Mouse (Mus musculus) adrenal gland, postnatal 36 days (tissue): ENCODE data around the gene Nek11. TPM values are rescaled to one million over a fixed set of nuclear protein-coding genes. Genes with fewer than 3 reads are reported as not detected.
"Not testable (repeated sequence)": the region's sequence is repeated elsewhere in the genome, so short reads cannot be mapped to it uniquely, and the experiment has no call there.

Experiments
- DNase-seq, 2 experiments: peaks; one replicate each; pipeline ENCODE4 v3.0.0; 2021; ENCODE audit warnings: mixed read lengths in 1 of 2
- total RNA-seq, 2 experiments: library from RNA; stranded (reverse); gene quantifications; 2 replicates each; pipeline ENCODE4 v1.2.3; 2021

Nek11 gene
- total RNA-seq, 2 experiments from 2014 or later, result 0.26 to 0.43 TPM

- no peak for DNase-seq
These were observed 260.8 kb downstream of the Nek11 start for GRCm38 (mm10) chr9:105134536-105134935.

- DNase-seq, result no peak
These were observed 263.3 kb downstream of the Nek11 start for GRCm38 (mm10) chr9:105132002-105132367.

DNA sequence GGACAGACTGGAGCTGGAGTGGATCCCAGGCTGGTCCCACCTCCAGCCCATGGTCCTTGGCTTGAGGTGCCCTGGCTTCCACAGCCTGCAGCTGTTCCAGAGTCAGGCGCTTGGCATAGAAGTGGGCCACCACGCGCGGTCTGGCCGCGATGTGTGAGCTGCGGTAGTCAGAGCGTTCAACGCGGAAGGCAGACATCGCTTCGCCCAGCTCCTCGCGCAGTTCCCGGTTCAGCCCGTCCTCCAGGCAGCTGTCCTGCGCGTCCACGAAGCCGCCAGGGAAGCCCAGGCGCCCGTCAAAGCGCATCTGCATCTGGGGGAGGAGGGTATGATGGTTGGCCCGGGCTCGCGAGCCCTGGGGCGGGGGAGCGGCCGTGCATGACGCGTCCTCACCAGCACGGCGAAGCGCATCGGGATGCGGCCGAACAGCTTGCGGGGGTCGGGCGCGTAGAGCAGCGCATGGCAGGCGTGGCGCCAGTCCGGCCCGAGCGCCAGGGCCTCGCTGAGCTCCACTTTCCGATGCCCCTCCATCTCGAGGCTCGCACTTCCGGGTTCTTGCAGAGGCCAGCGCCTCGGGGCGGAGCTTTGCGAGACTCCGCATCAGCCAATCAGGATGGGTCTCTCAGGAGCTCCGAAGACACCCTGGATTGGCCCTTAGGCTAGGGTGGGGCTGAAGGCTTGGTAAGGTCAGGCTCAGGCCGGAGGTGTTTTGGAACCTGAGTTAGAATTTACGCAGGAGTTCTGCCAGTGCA is 263.9 kb downstream of the Nek11 start, which contains the start of gene Nudt16:
Nudt16 (minus strand) TSS at position 572 of the 749 bp plus-strand sequence.
- peak; percentile 92 to 94 for DNase-seq

DNA sequence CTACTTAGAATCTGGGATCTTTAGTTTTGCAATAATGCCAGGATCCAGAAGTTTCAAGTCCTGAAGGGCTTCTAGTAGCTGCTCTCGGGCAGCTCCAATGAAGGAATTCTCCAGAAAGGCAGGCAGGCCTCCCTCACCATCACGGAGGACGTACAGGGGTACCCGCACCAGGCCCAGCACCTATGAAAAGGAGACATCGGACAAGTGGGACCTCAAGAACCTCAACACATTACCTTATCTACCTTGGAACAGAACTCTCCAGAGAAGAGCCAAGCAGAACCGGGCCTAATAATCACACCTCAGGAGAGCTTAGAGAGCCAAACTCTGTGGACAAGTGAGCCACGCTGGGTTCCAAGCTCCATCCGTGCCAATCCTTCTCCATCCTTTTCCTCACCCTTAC is 265.0 kb downstream of the Nek11 start:
- no peak for DNase-seq

DNA sequence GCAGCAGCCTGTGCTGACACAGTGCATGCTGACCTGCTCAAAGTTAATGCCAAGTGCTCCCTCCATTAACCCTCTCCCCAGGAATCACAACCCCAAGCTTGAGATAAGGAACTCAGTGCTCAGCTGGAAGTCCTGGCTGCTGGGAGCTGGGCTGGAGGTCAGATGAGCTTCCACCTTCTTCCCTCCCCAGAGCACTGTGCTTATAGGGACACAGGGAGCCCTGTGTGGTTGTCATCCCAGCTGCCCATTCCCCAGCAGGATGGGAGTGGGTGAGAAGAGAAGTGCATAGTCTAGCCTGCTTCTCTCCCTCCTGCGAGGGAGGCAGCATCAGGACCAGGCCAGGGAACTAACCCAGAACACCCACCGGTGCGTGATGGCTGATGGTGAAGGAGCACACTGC is 270.1 kb downstream of the Nek11 start:
- DNase-seq, result not testable (repeated sequence)

Other genes with a start within 250 kb of the Nek11 start
- gene Aste1, start 132 bp downstream of the Nek11 start, total RNA-seq, result 10 to 100 TPM in 1 of 2 experiments, 1 to 10 TPM in 1; 9.5 to 10.9 TPM
- gene Atp2c1, start 131.8 kb upstream of the Nek11 start, total RNA-seq, result 10 to 100 TPM; 70.5 to 89.1 TPM
- gene Pik3r4, start 247.5 kb upstream of the Nek11 start, total RNA-seq, result 10 to 100 TPM; 31.4 to 36.8 TPM